Mouse (Mus musculus) forebrain, embryonic 14.5 days (tissue): Measurements from ENCODE around the gene Nit1. TPM values are rescaled to one million over a fixed set of nuclear protein-coding genes. Genes with fewer than 3 reads are reported as not detected.

Source experiments
- ATAC-seq: fragments of 200-750 bp; cut with Nextera tagmentation; 2 replicates; pipeline ENCODE4 v1.8.0; 2017; ENCODE audit warnings: mild to moderate bottlenecking, moderate library complexity
- DNase-seq: peaks from one replicate; pipeline ENCODE4 v3.0.0-alpha.2; 2015; ENCODE audit warnings: low spot score
- H3K27ac ChIP-seq: fragments of 300-500 bp; sonication (generic); 2 replicates; pipeline ENCODE4 v1.5.1; 2014; ENCODE audit warnings: low read depth, mild to moderate bottlenecking, control low read depth, low read length, moderate library complexity
- H3K27me3 ChIP-seq: fragments of 300-500 bp; sonication (generic); replicated peaks from 2 replicates; pipeline ENCODE4 v1.6.1; 2014; ENCODE audit warnings: low read length, control low read depth, mixed read lengths; ENCODE audit not compliant: control insufficient read depth, insufficient read depth
- H3K36me3 ChIP-seq: fragments of 300-500 bp; sonication (generic); 2 replicates; pipeline ENCODE4 v1.6.1; 2014; ENCODE audit warnings: low read length, control low read depth; ENCODE audit not compliant: control insufficient read depth, insufficient read depth
- H3K4me1 ChIP-seq: fragments of 300-500 bp; sonication (generic); 2 replicates; pipeline ENCODE4 v1.6.1; 2014; ENCODE audit warnings: antibody characterized with exemption, low read length, control low read depth; ENCODE audit not compliant: control insufficient read depth, insufficient read depth
- H3K4me2 ChIP-seq: fragments of 300-500 bp; sonication (generic); 2 replicates; pipeline ENCODE4 v1.6.1; 2014; ENCODE audit warnings: mild to moderate bottlenecking, control low read depth, low read length
- H3K4me3 ChIP-seq: fragments of 300-500 bp; sonication (generic); 2 replicates; pipeline ENCODE4 v1.5.1; 2014; ENCODE audit warnings: low read depth, low read length, control low read depth
- H3K9ac ChIP-seq: fragments of 300-500 bp; sonication (generic); 2 replicates; pipeline ENCODE4 v1.6.1; 2014; ENCODE audit warnings: mild to moderate bottlenecking, low read length, control low read depth, moderate library complexity
- H3K9me3 ChIP-seq: fragments of 300-500 bp; sonication (generic); replicated peaks from 2 replicates; pipeline ENCODE4 v1.6.1; 2016; ENCODE audit warnings: low read length, control low read depth, mixed read lengths; ENCODE audit not compliant: control insufficient read depth
- WGBS: fragments of 180-500 bp; shearing (Covaris S2); extraction: QIAGEN DNeasy Blood & Tissue Kit; methylation state at CpG from one replicate; pipeline ENCODE4 v1.1.7; 2014; 5-methylcytosine and 5-hydroxymethylcytosine counted together
- polyA plus RNA-seq: library from polyadenylated mRNA; unstranded; fragments of >200 nt; fragmentation: Nextera tagmentation; extraction: Ambion mirVana; gene quantifications from 2 replicates; pipeline ENCODE4 v1.2.1, GENCODE M21; 2014

Gene Nit1
- polyA plus RNA-seq, 1 experiment from 2014 or later = 46.0 TPM

GRCm38 (mm10) chr1:171378298-171378697 is 32.9 kb upstream of the Nit1 start:
- H3K9ac ChIP-seq = no peak overlapping the region
- no peaks in the 10 kb centered on the region for H3K36me3 ChIP-seq
- H3K4me2 ChIP-seq = no peak overlapping the region
- no peaks in the 10 kb centered on the region; the same call in 1 of the 2 replicates for H3K4me1 ChIP-seq
- 91% methylated on average over 6 of the region's 6 CpGs for WGBS
- peaks cover 5% of the 10 kb centered on the region for H3K27me3 ChIP-seq
- DNase-seq (no peak), ATAC-seq (no peak)
- no peaks in the 10 kb centered on the region for H3K9me3 ChIP-seq
- no peak overlapping the region for H3K4me3 ChIP-seq
- no peak overlapping the region for H3K27ac ChIP-seq

DNA sequence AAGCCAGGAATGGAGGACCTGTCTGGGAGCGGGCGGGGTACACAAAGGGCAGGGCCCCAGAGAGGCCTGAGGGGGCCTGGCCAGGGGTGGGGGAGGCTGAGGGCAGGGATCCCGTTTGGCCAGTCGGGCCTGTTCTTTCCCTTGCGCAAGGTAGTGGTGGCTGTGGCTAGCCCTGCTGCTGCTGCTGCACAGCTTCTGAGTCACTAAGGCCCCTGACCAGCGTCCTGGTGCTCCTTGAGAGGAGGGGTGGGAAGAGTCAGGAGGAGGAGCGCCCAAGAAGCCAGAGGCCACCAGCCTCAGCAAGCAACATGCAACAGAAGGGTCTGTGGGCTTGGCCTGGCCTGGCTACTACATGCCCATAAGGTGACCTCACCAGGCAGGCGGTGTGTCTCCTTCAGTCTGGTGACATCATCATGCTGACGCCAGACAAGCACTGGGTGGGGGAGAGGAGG is 30.2 kb upstream of the Nit1 start:
- Histone ChIP-seq H3K4me3 (no peak overlapping the region), H3K9ac (no peak overlapping the region), H3K9me3 (no peaks in the 10 kb centered on the region), H3K27me3 (peaks cover under 1% of the 10 kb centered on the region), H3K4me2 (no peak overlapping the region), H3K27ac (no peak overlapping the region), H3K36me3 (no peaks in the 10 kb centered on the region), H3K4me1 (no peaks in the 10 kb centered on the region; the same call in 1 of the 2 replicates)
- ATAC-seq = no peak
- 45% methylated on average over 9 of the region's 9 CpGs for WGBS
- DNase-seq = no peak

DNA sequence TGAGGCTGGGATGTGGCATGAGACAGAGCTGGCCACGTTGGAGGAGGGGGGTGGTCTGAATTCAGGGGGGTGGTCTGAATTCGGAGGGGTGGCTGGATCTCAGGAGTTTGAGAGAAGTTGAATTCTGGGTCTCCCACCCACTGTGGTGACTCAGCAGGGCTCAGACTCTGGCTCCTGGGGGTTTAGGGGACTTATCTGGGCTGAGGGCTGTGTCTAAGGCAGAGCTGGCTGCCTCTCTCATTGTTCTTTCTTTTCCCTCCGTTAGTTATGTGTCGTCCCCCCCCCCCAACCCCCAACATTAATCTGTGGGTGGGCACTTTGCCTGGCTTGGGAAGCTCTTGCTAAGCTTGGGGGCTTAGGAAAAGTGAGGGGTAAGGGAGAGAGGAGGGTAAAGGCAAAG is 28.5 kb upstream of the Nit1 start:
- no peaks in the 10 kb centered on the region for H3K4me1 ChIP-seq
- no peak overlapping the region for H3K4me3 ChIP-seq
- no peaks in the 10 kb centered on the region for H3K36me3 ChIP-seq
- no peak for ATAC-seq
- H3K27me3 ChIP-seq = no peaks in the 10 kb centered on the region
- no peak overlapping the region for H3K27ac ChIP-seq
- no peak overlapping the region for H3K4me2 ChIP-seq
- WGBS = 2% methylated on average over 3 of the region's 4 CpGs
- H3K9ac ChIP-seq = no peak overlapping the region
- H3K9me3 ChIP-seq = no peaks in the 10 kb centered on the region
- no peak for DNase-seq

GRCm38 (mm10) chr1:171372880-171373279 is 27.4 kb upstream of the Nit1 start:
- Histone ChIP-seq H3K9me3 (no peaks in the 10 kb centered on the region), H3K4me2 (no peak overlapping the region), H3K9ac (no peak overlapping the region), H3K27ac (no peak overlapping the region), H3K4me3 (no peak overlapping the region), H3K36me3 (no peaks in the 10 kb centered on the region), H3K4me1 (no peaks in the 10 kb centered on the region), H3K27me3 (no peaks in the 10 kb centered on the region)
- 39% methylated on average over 3 of the region's 3 CpGs for WGBS
- DNase-seq (no peak), ATAC-seq (no peak)

- Histone ChIP-seq H3K9me3 (no peaks in the 10 kb centered on the region), H3K4me1 (no peaks in the 10 kb centered on the region; the same call in 1 of the 2 replicates), H3K27ac (no peak within 1 kb of the TSS), H3K4me3 (no peak within 1 kb of the TSS), H3K36me3 (no peaks in the 10 kb centered on the region), H3K9ac (no peak within 1 kb of the TSS), H3K4me2 (no peak within 1 kb of the TSS), H3K27me3 (no peaks in the 10 kb centered on the region)
- WGBS = 37% methylated on average over 20 of the region's 20 CpGs
- ATAC-seq = no peak
- no peak for DNase-seq
These were observed 24.6 kb upstream of the Nit1 start, which contains the start of gene Nectin4 for GRCm38 (mm10) chr1:171369845-171370556. TSS of gene Nectin4 (plus strand) at chr1:171370099.

GRCm38 (mm10) chr1:171365934-171366333 is 20.5 kb upstream of the Nit1 start:
- no peak for ATAC-seq
- 60% methylated on average over 7 of the region's 7 CpGs for WGBS
- H3K4me1 ChIP-seq = peaks cover 3% of the 10 kb centered on the region

GRCm38 (mm10) chr1:171361106-171362103 is 16.0 kb upstream of the Nit1 start:
- Histone ChIP-seq H3K4me1 (peaks cover 8% of the 10 kb centered on the region), H3K27ac (peak overlapping the region; percentile 55), H3K9ac (peak overlapping the region; percentile 60), H3K36me3 (peaks cover 22% of the 10 kb centered on the region), H3K9me3 (no peaks in the 10 kb centered on the region), H3K4me3 (peak overlapping the region; percentile 48), H3K4me2 (peak overlapping the region; percentile 84), H3K27me3 (no peaks in the 10 kb centered on the region)
- WGBS = 39% methylated on average over 16 of the region's 16 CpGs
- ATAC-seq (peak; percentile 83), DNase-seq (peak; percentile 91)

More at GRCm38 (mm10) chr1:171365934-171366333, 20.5 kb upstream of the Nit1 start:
- Histone ChIP-seq H3K9ac (no peak overlapping the region), H3K9me3 (no peaks in the 10 kb centered on the region), H3K36me3 (no peaks in the 10 kb centered on the region), H3K27ac (no peak overlapping the region), H3K27me3 (no peaks in the 10 kb centered on the region), H3K4me3 (no peak overlapping the region), H3K4me2 (no peak overlapping the region)
- no peak for DNase-seq

DNA sequence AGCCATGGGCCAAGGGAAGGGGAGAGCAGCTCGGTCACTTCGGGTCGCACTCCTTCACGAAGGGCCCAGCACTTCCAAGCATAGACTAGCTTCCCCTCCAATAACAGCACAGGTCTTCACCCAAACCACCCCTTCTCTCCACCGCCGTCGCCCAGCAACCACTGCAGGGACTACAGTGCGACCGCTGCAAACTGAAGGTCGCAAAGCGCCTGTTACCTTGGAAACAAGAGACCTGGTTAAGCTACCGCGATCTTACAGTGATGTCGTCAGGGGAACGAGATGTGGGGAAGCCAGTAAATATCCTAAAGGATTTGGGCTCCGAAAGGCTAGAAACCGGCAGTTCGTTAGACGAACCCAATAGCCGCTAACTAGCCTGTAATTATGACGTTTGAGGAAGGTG is 15.2 kb upstream of the Nit1 start, which contains the start of gene Klhdc9:
Gene Klhdc9, minus strand, starts transcription at position 143 of the 400 bp plus-strand sequence.
- Histone ChIP-seq H3K9me3 (no peaks in the 10 kb centered on the region), H3K4me2 (peak within 1 kb of the TSS; percentile 84), H3K27me3 (no peaks in the 10 kb centered on the region), H3K4me1 (peaks cover 8% of the 10 kb centered on the region), H3K27ac (peak within 1 kb of the TSS; percentile 55), H3K4me3 (peak within 1 kb of the TSS; percentile 48), H3K9ac (peak within 1 kb of the TSS; percentile 60), H3K36me3 (peaks cover 23% of the 10 kb centered on the region)
- under 1% methylated on average over 21 of the region's 21 CpGs for WGBS
- ATAC-seq (peak; percentile 97), DNase-seq (peak; percentile 99)
